Mouse (Mus musculus): ENCODE measurements around the gene Rasl2-9.

GRCm38 (mm10) chr7:5101066-5101663 lies 24.6 kb downstream of the Rasl2-9 start:
- TF ChIP-seq CTCF (IDR thresholded peaks at IDR 0.05; ENCODE audit: low read depth, low read length) (no peak), POLR2A (IDR thresholded peaks at IDR 0.05; ENCODE audit: extremely low read depth, insufficient read depth, low read length) (no peak)

All from liver, adult 2 months (tissue).